Mouse (Mus musculus) embryonic facial prominence, embryonic 12.5 days (tissue): Measurements from ENCODE around the gene Abca4. TPM values are rescaled to one million over a fixed set of nuclear protein-coding genes. Genes with fewer than 3 reads are reported as not detected.

Source experiments
- ATAC-seq: fragments of 200-750 bp; cut with Nextera tagmentation; 2 replicates; pipeline ENCODE4 v1.8.0; 2017; ENCODE audit not compliant: insufficient number of reproducible peaks, insufficient read depth, low FRiP score, low TSS enrichment
- H3K27ac ChIP-seq: fragments of 300-500 bp; sonication (generic); 2 replicates; pipeline ENCODE4 v1.5.1; 2016; ENCODE audit warnings: mild to moderate bottlenecking
- H3K27me3 ChIP-seq: fragments of 300-500 bp; sonication (generic); 2 replicates; pipeline ENCODE4 v1.6.1; 2016; ENCODE audit warnings: mild to moderate bottlenecking, moderate library complexity
- H3K36me3 ChIP-seq: fragments of 300-500 bp; sonication (generic); 2 replicates; pipeline ENCODE4 v1.6.1; 2016; ENCODE audit warnings: mild to moderate bottlenecking
- H3K4me1 ChIP-seq: fragments of 300-500 bp; sonication (generic); 2 replicates; pipeline ENCODE4 v1.6.1; 2016
- H3K4me2 ChIP-seq: fragments of 300-500 bp; sonication (generic); replicated peaks from 2 replicates; pipeline ENCODE4 v1.6.1; 2016; ENCODE audit warnings: mild to moderate bottlenecking, moderate library complexity
- H3K4me3 ChIP-seq: fragments of 300-500 bp; sonication (generic); 2 replicates; pipeline ENCODE4 v1.5.1; 2016; ENCODE audit warnings: mild to moderate bottlenecking
- H3K9ac ChIP-seq: fragments of 300-500 bp; sonication (generic); 2 replicates; pipeline ENCODE4 v1.6.1; 2016; ENCODE audit warnings: mild to moderate bottlenecking, moderate library complexity
- H3K9me3 ChIP-seq: fragments of 300-500 bp; sonication (generic); 2 replicates; pipeline ENCODE4 v1.6.1; 2016; ENCODE audit warnings: mild to moderate bottlenecking, moderate library complexity
- WGBS: fragments of 180-500 bp; shearing (Covaris S2); methylation state at CpG from one replicate; pipeline ENCODE4 v1.1.7; 2016; 5-methylcytosine and 5-hydroxymethylcytosine counted together
- polyA plus RNA-seq: library from polyadenylated mRNA; unstranded; fragments of >200 nt; fragmentation: Nextera tagmentation; extraction: Ambion mirVana; gene quantifications from 2 replicates; pipeline ENCODE4 v1.2.1, GENCODE M21; 2016

Abca4 gene
- 1.2 and 1.3 TPM in 2 replicates for polyA plus RNA-seq

DNA sequence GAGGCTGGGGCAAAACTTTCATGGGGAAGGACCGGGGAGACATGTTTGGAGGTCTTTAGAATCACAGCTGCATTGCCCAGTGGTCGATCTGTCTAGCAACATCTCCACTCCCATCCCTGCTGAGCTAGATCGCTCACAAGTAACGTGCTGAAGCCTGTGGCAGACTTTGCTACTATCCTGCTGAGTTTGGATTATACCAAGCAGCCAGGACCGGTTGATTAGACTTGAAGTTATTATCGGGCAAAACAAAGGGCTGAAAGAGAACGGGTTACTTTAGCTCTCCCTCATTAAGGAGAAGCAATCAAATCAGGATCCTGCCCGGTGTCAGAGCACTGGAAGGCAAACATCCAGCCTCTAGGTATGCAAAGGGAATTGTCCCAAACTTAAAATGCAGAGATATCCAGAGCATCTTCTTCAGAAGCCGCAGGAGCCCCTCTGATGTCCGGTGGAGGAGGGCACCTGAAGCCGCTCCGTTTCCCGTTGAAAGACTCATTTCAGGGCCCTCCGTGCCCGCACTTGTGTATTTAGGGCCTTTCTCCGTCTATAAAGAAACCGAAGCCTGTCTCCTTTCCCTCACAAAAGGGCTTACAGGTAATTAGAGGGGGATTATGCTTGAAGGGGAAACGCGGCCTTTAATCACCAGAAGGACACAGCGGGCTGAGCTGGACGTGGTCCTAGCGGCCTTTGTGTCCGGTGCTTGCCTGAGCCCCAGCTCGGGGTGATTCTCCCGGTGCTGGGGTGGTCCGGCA is at the start of gene Abca4:
Abca4 (plus strand) TSS at position 645 of the 749 bp plus-strand sequence.
- Histone ChIP-seq H3K9ac (peak within 1 kb of the TSS; percentile 16; the same call in 1 of the 2 replicates), H3K4me2 (peak within 1 kb of the TSS; percentile 33), H3K4me1 (peaks cover 61% of the 10 kb centered on the region), H3K27me3 (peaks cover 6% of the 10 kb centered on the region; the same call in 1 of the 2 replicates), H3K9me3 (no peaks in the 10 kb centered on the region), H3K4me3 (0 out of 2 replicates have a peak within 1 kb of the TSS, but pooled peaks have one; percentile 3), H3K27ac (peak within 1 kb of the TSS; percentile 56; the same call in 1 of the 2 replicates), H3K36me3 (no peaks in the 10 kb centered on the region)
- 7% methylated on average over 26 of the region's 26 CpGs for WGBS
- ATAC-seq = no peak

DNA sequence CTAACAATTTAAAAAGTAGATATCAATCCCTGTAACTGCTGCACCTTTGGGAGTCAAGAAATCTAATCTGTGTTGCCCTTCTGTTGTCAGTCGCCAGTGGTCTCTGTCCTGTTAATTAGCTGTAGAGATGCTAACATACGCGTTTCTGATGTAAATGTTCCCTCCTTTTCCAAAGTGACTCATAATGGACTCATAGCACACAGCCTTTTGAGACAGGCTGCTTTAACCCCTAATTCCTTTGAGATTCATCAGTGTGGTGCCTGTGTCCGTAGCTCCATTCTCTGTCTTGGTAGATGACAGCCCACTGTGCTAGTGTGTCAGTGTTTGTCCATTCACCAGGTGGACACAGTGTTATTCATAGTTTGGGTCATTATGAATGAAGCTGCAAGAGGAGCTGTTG is 49.1 kb upstream of the Abca4 start:
- Histone ChIP-seq H3K9me3 (no peaks in the 10 kb centered on the region), H3K9ac (no peak overlapping the region), H3K36me3 (peaks cover 12% of the 10 kb centered on the region), H3K27me3 (no peaks in the 10 kb centered on the region), H3K4me3 (no peak overlapping the region), H3K27ac (no peak overlapping the region), H3K4me2 (no peak overlapping the region), H3K4me1 (peaks cover 4% of the 10 kb centered on the region)
- ATAC-seq = no peak
- WGBS = 81% methylated on average over 4 of the region's 4 CpGs

DNA sequence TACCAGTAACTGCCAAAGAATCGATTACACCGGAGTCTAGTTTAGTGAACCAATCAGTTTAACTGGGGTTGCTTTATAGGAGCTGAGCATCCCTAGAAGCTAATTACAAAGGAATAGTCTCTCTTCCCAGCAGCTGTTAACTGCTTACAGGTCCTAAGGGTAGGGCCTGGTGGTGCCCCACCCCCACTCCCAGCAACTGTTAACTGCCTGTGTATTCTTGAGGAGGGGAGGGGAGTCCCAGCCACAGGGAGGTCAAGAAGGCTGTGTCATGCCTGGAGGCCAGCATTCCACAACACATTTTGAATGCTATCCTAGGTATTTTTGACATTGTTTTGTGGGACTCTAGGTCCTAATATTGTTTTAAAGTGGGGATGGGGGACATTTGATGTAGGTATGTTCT is 44.3 kb upstream of the Abca4 start:
- no peak overlapping the region for H3K9ac ChIP-seq
- no peak overlapping the region for H3K27ac ChIP-seq
- no peak for ATAC-seq
- H3K9me3 ChIP-seq = no peaks in the 10 kb centered on the region
- H3K27me3 ChIP-seq = no peaks in the 10 kb centered on the region
- no peak overlapping the region for H3K4me2 ChIP-seq
- WGBS = 53% methylated on average over 2 of the region's 2 CpGs
- H3K4me1 ChIP-seq = peaks cover 11% of the 10 kb centered on the region
- no peak overlapping the region for H3K4me3 ChIP-seq
- peaks cover 10% of the 10 kb centered on the region for H3K36me3 ChIP-seq

DNA sequence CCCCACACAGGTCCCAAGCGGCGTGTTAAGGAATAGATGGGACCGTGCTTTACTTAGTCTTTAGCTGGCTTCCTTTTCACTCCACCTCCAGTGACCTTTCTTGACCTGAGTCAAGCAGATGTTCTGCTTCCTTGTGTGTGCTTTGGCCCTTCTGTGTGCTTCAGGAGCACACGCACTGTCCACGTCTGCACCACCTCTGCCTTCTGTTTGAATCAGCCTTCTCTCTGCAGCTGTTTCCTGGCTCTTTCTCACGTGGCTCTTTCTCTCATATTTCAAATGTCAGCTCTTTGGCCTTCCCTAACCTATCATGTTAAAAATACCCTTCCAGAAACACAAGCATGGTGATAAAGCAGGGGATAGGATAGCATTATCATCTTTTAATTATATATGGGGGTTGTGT is 42.7 kb upstream of the Abca4 start:
- 39% methylated on average over 6 of the region's 6 CpGs for WGBS
- peaks cover 11% of the 10 kb centered on the region for H3K4me1 ChIP-seq
- ATAC-seq = no peak
- H3K4me3 ChIP-seq = no peak overlapping the region
- no peaks in the 10 kb centered on the region for H3K9me3 ChIP-seq
- no peak overlapping the region for H3K9ac ChIP-seq
- H3K36me3 ChIP-seq = peaks cover 10% of the 10 kb centered on the region
- H3K27ac ChIP-seq = no peak overlapping the region
- no peak overlapping the region for H3K4me2 ChIP-seq
- no peaks in the 10 kb centered on the region for H3K27me3 ChIP-seq

DNA sequence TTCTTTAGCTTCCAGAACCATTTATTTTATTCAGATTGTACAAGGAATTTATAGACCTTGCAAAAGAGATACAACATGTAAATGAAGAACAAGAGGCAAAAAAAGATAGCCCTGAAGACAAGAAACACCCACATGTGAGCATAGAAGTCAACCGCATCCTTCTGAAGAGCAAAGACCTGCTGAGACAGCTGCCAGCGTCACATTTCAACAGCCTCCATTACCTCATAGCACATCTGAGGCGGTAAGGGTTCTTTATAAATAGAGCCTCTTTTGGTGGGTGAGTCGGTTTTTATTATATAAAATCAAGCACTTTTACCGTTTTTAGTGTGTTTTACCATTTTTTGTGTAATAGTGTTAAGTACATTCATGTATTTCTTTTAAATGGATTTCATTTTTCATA is 34.4 kb upstream of the Abca4 start:
- Histone ChIP-seq H3K4me2 (no peak overlapping the region), H3K9ac (no peak overlapping the region), H3K9me3 (no peaks in the 10 kb centered on the region), H3K4me1 (no peaks in the 10 kb centered on the region), H3K27ac (no peak overlapping the region), H3K4me3 (no peak overlapping the region), H3K27me3 (no peaks in the 10 kb centered on the region), H3K36me3 (peaks cover 44% of the 10 kb centered on the region)
- 89% methylated on average over 5 of the region's 5 CpGs for WGBS
- no peak for ATAC-seq

DNA sequence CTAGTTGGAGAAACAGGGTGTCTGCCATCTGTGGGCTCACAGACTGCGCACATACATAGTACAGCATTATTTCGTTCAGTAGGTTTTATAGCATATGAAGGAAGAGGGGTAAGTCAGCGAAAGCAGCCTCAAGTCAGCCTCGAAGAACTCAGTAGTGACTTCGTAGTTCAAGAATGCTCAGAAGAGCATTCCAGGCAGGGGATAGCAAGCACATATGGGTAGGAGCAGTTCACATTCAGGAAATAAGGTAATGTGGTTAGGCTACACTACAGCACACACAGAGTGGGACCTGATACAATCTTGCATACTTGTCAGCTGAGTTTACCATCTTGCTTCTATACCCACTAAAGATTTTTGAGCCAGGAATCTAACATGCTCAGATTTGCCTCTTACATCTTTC is 34.0 kb upstream of the Abca4 start:
- no peak overlapping the region for H3K9ac ChIP-seq
- H3K36me3 ChIP-seq = peaks cover 44% of the 10 kb centered on the region
- H3K9me3 ChIP-seq = no peaks in the 10 kb centered on the region
- 87% methylated on average over 5 of the region's 5 CpGs for WGBS
- H3K27ac ChIP-seq = no peak overlapping the region
- H3K4me1 ChIP-seq = no peaks in the 10 kb centered on the region
- ATAC-seq = no peak
- no peak overlapping the region for H3K4me2 ChIP-seq
- no peak overlapping the region for H3K4me3 ChIP-seq
- no peaks in the 10 kb centered on the region for H3K27me3 ChIP-seq

DNA sequence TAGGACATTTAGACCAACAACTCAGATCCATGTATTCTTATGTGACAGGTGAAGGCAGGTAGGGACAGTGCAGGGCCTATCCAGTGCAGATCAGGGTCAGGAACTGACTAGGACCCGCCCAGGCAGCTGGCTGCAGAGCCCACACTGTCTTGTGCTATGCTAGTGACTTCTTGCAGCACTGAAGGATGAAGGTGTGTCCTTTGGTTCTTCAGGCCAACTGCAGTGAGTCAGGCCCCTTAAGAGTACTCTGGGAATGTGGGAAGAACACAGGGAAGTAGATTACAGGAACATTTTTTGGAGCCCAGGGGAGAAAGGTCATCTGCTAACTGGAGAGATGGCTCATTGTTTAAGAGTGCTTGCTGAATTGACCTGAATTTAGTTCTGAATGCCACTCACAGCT is 31.8 kb upstream of the Abca4 start:
- Histone ChIP-seq H3K9me3 (no peaks in the 10 kb centered on the region), H3K27ac (no peak overlapping the region), H3K4me2 (no peak overlapping the region), H3K4me3 (no peak overlapping the region), H3K4me1 (no peaks in the 10 kb centered on the region), H3K36me3 (peaks cover 41% of the 10 kb centered on the region), H3K9ac (no peak overlapping the region), H3K27me3 (no peaks in the 10 kb centered on the region)
- ATAC-seq = no peak
- WGBS = 65% methylated on average over 1 of the region's 1 CpGs

DNA sequence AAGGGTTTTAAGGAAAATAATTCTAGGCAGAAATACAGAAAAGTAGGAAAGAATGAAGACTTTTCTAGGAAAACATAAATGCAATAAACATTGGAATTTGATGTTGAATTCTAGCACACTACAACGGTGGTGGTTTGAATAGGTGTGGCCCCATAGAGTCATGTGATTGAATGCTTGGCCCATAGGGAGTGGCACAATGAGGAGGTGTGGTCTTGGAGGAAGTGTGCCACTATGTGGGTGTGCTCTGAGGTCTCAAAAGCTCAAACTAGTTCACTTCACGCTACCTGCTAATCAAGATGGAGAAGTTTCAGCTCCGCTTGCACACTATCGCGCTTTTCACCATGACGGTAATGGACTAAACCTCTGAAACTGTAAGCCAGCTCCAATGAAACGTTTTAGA is 25.8 kb upstream of the Abca4 start:
- H3K27me3 ChIP-seq = no peaks in the 10 kb centered on the region
- WGBS = 94% methylated on average over 7 of the region's 7 CpGs
- H3K9ac ChIP-seq = no peak overlapping the region
- H3K27ac ChIP-seq = no peak overlapping the region
- H3K4me3 ChIP-seq = no peak overlapping the region
- peaks cover 9% of the 10 kb centered on the region for H3K36me3 ChIP-seq
- H3K4me1 ChIP-seq = no peaks in the 10 kb centered on the region
- ATAC-seq = no peak
- H3K9me3 ChIP-seq = no peaks in the 10 kb centered on the region
- H3K4me2 ChIP-seq = no peak overlapping the region

DNA sequence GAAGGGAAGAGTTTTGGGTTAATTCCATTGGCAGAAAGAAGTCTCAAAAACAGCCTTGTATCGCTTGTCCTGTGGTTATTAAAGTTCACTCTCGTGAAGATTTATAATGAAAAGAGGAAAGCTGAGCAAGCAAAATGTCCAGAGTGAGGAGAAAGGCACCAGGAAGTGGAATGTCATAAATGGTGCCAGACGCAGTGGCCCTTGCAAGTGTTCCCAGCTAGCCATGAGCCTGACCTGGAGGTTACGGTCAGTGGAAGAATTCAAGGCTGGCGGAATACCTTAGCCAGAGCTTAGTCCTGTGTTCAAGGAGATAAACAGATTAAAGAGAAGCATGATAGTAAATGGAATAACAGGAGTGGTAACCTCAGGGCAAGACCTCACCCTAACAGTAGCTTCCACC is 25.1 kb upstream of the Abca4 start:
- H3K4me3 ChIP-seq = no peak overlapping the region
- no peak overlapping the region for H3K4me2 ChIP-seq
- no peak overlapping the region for H3K9ac ChIP-seq
- no peaks in the 10 kb centered on the region for H3K27me3 ChIP-seq
- H3K27ac ChIP-seq = no peak overlapping the region
- WGBS = 87% methylated on average over 5 of the region's 5 CpGs
- H3K4me1 ChIP-seq = no peaks in the 10 kb centered on the region
- no peaks in the 10 kb centered on the region for H3K9me3 ChIP-seq
- ATAC-seq = no peak
- H3K36me3 ChIP-seq = peaks cover 6% of the 10 kb centered on the region

DNA sequence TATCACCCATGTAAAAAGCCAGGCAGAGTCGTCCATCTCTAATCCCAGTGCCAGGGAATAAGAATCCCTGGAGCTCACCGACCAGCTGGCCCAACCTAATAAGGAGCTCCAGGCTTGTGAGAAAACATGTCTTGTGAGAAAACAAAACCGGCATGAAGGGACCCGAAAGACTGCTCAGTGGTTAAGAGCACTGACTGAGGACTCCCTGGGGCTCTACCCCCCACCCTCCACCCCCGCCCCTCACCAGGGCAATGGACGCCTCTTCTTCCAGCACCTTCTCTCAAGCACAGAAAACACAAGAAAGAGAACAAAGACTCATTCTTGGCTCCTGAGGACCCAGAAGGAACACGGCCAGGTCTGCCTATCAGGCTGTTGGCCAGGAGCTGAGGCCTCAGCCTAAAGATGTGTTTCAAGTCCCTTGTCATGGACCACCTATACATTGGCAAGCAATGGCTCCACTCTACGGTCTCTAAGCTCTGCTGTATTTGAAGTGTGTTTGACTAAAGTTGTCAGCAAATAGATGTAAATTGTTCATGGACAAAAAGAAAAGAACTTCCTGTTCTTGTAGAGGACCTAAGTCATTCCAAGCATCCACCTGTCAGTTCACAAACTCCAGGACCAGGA is 23.1 kb upstream of the Abca4 start:
- no peak overlapping the region for H3K27ac ChIP-seq
- ATAC-seq = no peak
- H3K4me2 ChIP-seq = no peak overlapping the region
- H3K36me3 ChIP-seq = no peaks in the 10 kb centered on the region
- H3K9me3 ChIP-seq = no peaks in the 10 kb centered on the region
- no peaks in the 10 kb centered on the region for H3K4me1 ChIP-seq
- H3K4me3 ChIP-seq = no peak overlapping the region
- no peak overlapping the region for H3K9ac ChIP-seq
- no peaks in the 10 kb centered on the region for H3K27me3 ChIP-seq
- 85% methylated on average over 8 of the region's 8 CpGs for WGBS

DNA sequence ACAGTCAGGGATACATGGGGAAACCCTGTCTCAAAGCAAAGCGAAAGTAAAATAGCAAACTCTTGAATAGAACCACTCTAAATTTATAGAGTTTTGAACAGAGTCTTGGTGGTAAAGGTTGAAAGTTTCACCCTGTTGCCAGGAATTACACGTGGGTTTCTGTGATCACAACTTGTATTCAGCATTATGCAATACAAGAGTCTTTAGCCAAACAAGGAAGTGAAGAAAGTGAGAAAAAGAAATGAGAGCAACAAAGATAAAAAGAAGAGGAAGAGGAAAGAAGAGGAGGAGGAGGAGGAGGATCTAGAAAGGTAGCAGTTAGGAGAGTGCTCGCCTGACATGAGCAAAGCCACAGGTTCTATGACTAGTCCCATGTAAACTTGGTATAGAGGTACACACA is 21.9 kb upstream of the Abca4 start:
- H3K36me3 ChIP-seq = no peaks in the 10 kb centered on the region
- H3K27ac ChIP-seq = no peak overlapping the region
- ATAC-seq = no peak
- H3K9me3 ChIP-seq = no peaks in the 10 kb centered on the region
- no peak overlapping the region for H3K4me2 ChIP-seq
- no peak overlapping the region for H3K9ac ChIP-seq
- no peak overlapping the region for H3K4me3 ChIP-seq
- no peaks in the 10 kb centered on the region for H3K27me3 ChIP-seq
- H3K4me1 ChIP-seq = 0 out of 2 replicates have a peak, but pooled peaks cover 3% of the 10 kb centered on the region
- 94% methylated on average over 3 of the region's 3 CpGs for WGBS

DNA sequence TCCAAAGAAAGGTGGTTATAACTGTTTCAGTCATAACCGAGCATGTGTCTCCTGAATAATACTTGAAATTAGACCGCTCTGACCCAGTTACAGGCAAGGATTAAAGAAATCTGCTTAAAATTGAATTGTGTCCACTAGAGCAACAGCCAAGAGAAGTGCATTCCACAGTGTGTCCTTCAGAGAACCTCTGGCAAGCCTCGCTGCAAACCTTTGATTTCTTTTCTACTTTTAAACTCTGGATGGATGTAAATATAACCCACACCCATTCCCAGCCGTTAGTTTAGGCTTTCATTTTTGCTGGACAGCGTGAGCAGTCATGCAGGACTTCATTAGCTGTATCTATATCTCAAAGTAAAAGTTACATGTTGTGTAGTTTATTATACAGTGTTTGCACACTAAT is 17.6 kb upstream of the Abca4 start:
- 67% methylated on average over 5 of the region's 5 CpGs for WGBS
- no peak overlapping the region for H3K27ac ChIP-seq
- no peaks in the 10 kb centered on the region for H3K27me3 ChIP-seq
- no peak overlapping the region for H3K9ac ChIP-seq
- H3K4me2 ChIP-seq = no peak overlapping the region
- ATAC-seq = no peak
- 0 out of 2 replicates have a peak, but pooled peaks cover 3% of the 10 kb centered on the region for H3K4me1 ChIP-seq
- no peaks in the 10 kb centered on the region for H3K36me3 ChIP-seq
- no peaks in the 10 kb centered on the region for H3K9me3 ChIP-seq
- no peak overlapping the region for H3K4me3 ChIP-seq
